Mouse (Mus musculus): ENCODE measurements around the gene Tekt3. TPM values are rescaled to one million over a fixed set of nuclear protein-coding genes. Genes with fewer than 3 reads are reported as not detected.

Gene Tekt3
- polyA plus RNA-seq, 1 experiment from 2014 or later = not detected

DNA sequence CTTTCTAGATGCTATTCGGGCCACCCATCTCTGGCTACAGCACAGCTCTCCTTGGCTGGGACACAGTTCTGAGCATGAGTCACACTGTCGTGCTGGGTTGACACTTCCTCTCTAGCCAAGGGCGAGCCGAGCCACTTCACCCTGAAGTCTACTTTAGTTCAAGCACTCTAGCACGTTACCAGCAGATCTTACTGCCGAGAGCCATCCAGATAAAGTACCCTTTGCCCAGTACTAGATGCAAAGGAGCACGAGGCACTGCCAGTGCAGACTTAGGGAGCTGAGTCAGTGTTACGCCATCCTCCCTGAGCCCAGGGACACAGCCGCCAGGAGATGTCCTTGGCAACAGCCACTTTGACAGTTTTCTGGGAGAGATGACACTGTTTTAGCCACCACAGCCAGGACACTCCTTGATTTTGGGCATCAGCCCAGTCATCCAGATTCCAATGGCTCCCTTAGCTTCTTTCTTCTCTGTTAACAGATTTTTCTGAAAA is 34.8 kb upstream of the Tekt3 start:
- Histone ChIP-seq H3K4me1 (replicated peaks; ENCODE audit: control insufficient read depth, insufficient read depth, low read length) (no peaks in the 10 kb centered on the region), H3K9me3 (ENCODE audit: control insufficient read depth, low read length) (no peaks in the 10 kb centered on the region), H3K27ac (ENCODE audit: low read depth, low read length) (no peak overlapping the region), H3K27me3 (ENCODE audit: control insufficient read depth, insufficient read depth, low read length) (no peaks in the 10 kb centered on the region), H3K4me2 (ENCODE audit: low read depth, low read length, severe bottlenecking) (no peak overlapping the region), H3K4me3 (ENCODE audit: low read depth, low read length) (no peak overlapping the region), H3K36me3 (ENCODE audit: control insufficient read depth, insufficient read depth, low read length) (no peaks in the 10 kb centered on the region), H3K9ac (ENCODE audit: low read length) (no peak overlapping the region)
- DNase-seq (ENCODE audit: low spot score) = no peak
- no peak for ATAC-seq (replicated peaks; ENCODE audit: low FRiP score)
- 87% methylated on average over 9 of the region's 9 CpGs for WGBS

DNA sequence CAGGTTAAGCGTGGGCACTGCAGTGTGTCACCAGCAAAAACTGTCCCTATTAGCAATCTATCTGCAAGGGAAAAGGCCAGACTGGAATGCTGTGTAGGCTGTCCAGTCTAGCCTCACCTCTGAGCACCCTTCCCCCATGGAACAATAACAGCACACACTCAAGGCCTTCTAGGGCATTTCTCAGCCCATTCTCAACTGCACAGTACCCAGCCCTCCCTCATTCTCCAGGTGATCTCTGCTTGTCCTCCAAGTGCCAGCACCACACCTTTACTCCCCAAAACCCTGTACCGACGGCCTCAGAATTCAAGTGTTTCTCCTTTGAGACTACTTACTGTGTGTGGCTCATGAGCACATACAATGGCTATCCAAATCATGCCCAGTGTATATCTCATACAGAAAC is 33.3 kb upstream of the Tekt3 start:
- DNase-seq (ENCODE audit: low spot score) = no peak
- Histone ChIP-seq H3K9me3 (ENCODE audit: control insufficient read depth, low read length) (no peaks in the 10 kb centered on the region), H3K4me1 (replicated peaks; ENCODE audit: control insufficient read depth, insufficient read depth, low read length) (no peaks in the 10 kb centered on the region), H3K9ac (ENCODE audit: low read length) (no peak overlapping the region), H3K4me2 (ENCODE audit: low read depth, low read length, severe bottlenecking) (no peak overlapping the region), H3K27me3 (ENCODE audit: control insufficient read depth, insufficient read depth, low read length) (no peaks in the 10 kb centered on the region), H3K4me3 (ENCODE audit: low read depth, low read length) (no peak overlapping the region), H3K27ac (ENCODE audit: low read depth, low read length) (no peak overlapping the region), H3K36me3 (ENCODE audit: control insufficient read depth, insufficient read depth, low read length) (no peaks in the 10 kb centered on the region)
- no peak for ATAC-seq (replicated peaks; ENCODE audit: low FRiP score)
- 90% methylated on average over 3 of the region's 3 CpGs for WGBS

DNA sequence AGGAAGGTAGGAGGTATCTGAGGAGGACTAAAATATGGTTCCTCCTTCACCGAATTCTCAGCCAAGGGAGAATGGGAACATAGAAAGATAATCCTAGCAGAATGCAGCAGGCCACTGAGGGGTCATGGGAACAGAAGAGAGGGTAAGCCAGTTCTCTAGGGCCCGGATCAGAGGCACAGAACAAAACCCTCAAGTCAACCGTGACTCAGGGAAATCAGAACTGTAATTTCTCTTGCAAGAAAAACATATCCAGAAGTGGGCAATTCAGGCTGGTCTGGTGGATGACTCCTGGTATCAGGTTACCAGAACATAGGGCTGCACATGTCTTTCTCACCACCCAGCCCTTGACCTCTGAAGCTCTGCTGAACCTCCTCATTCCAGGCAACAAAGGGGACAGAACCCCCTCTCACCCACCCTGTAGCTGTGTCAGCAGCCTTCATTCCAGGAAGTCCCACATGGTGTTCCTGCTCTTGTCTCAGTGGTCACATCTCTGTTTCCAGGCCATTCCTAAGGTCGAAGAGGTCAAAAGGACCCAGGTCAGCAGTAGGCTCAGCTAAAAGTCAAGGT is 32.2 kb upstream of the Tekt3 start:
- Histone ChIP-seq H3K27me3 (ENCODE audit: control insufficient read depth, insufficient read depth, low read length) (no peaks in the 10 kb centered on the region), H3K9me3 (ENCODE audit: control insufficient read depth, low read length) (no peaks in the 10 kb centered on the region), H3K36me3 (ENCODE audit: control insufficient read depth, insufficient read depth, low read length) (no peaks in the 10 kb centered on the region), H3K9ac (ENCODE audit: low read length) (no peak overlapping the region), H3K4me1 (replicated peaks; ENCODE audit: control insufficient read depth, insufficient read depth, low read length) (no peaks in the 10 kb centered on the region), H3K27ac (ENCODE audit: low read depth, low read length) (no peak overlapping the region), H3K4me3 (ENCODE audit: low read depth, low read length) (no peak overlapping the region), H3K4me2 (ENCODE audit: low read depth, low read length, severe bottlenecking) (no peak overlapping the region)
- DNase-seq (ENCODE audit: low spot score) (no peak), ATAC-seq (replicated peaks; ENCODE audit: low FRiP score) (no peak)
- 69% methylated on average over 4 of the region's 4 CpGs for WGBS

DNA sequence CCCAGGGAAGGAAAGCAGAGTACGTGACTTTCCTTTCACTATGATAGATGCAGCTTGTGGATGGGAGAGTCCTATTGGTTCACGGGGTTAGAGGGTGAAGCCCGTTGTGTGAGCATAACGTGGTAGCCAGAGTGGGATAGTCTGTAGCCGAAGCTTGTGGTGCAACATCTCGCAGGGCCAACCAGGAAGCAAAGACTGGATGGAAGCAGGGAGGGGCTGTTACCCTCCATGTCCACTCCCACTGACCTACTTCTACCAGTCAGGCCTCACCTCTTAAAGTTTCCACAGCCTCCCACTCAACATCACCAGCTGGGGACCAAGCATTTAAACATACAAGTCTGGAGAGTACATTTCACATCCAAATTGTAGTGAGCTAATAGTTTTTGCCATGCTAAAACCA is 31.7 kb upstream of the Tekt3 start:
- Histone ChIP-seq H3K4me1 (replicated peaks; ENCODE audit: control insufficient read depth, insufficient read depth, low read length) (no peaks in the 10 kb centered on the region), H3K27ac (ENCODE audit: low read depth, low read length) (no peak overlapping the region), H3K36me3 (ENCODE audit: control insufficient read depth, insufficient read depth, low read length) (no peaks in the 10 kb centered on the region), H3K4me3 (ENCODE audit: low read depth, low read length) (no peak overlapping the region), H3K9me3 (ENCODE audit: control insufficient read depth, low read length) (no peaks in the 10 kb centered on the region), H3K27me3 (ENCODE audit: control insufficient read depth, insufficient read depth, low read length) (no peaks in the 10 kb centered on the region), H3K9ac (ENCODE audit: low read length) (no peak overlapping the region), H3K4me2 (ENCODE audit: low read depth, low read length, severe bottlenecking) (no peak overlapping the region)
- ATAC-seq (replicated peaks; ENCODE audit: low FRiP score) (no peak), DNase-seq (ENCODE audit: low spot score) (no peak)
- 89% methylated on average over 6 of the region's 6 CpGs for WGBS

DNA sequence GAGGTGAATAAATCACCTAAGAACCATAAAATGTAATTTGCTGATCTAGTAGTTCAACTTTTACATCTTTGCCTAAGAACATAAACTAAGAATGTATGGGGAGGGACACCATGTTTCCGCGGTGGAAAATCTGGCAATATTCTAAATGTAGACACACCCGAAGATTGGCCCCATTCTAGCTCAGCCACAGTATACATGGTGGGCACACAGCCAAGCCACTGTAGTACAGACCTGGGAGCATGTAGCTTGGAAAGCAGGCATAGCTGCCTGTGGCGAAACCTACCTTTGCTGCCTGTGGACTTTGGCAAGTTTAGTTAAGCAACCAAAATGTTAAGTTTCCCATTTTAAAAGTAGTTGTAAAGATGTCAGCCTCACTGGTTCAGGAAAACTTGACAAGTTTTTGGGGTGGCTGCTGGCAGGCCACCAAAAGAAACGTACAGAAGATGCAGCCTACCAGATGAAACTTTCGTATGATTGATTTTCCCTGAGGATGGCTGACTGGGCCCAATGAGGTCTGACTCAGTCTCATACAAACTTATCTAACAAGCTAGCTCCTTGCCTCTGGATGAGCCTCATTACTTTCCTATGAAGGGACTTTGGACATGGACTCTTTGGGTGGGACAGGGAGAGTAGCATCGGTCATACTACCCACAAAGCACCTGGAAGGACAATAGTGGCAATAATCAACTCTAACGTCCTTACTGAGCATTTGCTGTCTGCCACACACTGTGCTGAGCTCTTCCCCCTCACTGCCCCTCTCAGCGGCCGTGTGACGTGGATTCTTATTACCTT is 25.8 kb upstream of the Tekt3 start:
- Histone ChIP-seq H3K4me2 (ENCODE audit: low read depth, low read length, severe bottlenecking) (no peak overlapping the region), H3K36me3 (ENCODE audit: control insufficient read depth, insufficient read depth, low read length) (no peaks in the 10 kb centered on the region), H3K9me3 (ENCODE audit: control insufficient read depth, low read length) (no peaks in the 10 kb centered on the region), H3K9ac (ENCODE audit: low read length) (no peak overlapping the region), H3K27me3 (ENCODE audit: control insufficient read depth, insufficient read depth, low read length) (no peaks in the 10 kb centered on the region), H3K27ac (ENCODE audit: low read depth, low read length) (no peak overlapping the region), H3K4me3 (ENCODE audit: low read depth, low read length) (no peak overlapping the region), H3K4me1 (replicated peaks; ENCODE audit: control insufficient read depth, insufficient read depth, low read length) (peaks cover 5% of the 10 kb centered on the region; the same call in 1 of the 2 replicates)
- DNase-seq (ENCODE audit: low spot score) (no peak), ATAC-seq (replicated peaks; ENCODE audit: low FRiP score) (no peak)
- 86% methylated on average over 11 of the region's 11 CpGs for WGBS

DNA sequence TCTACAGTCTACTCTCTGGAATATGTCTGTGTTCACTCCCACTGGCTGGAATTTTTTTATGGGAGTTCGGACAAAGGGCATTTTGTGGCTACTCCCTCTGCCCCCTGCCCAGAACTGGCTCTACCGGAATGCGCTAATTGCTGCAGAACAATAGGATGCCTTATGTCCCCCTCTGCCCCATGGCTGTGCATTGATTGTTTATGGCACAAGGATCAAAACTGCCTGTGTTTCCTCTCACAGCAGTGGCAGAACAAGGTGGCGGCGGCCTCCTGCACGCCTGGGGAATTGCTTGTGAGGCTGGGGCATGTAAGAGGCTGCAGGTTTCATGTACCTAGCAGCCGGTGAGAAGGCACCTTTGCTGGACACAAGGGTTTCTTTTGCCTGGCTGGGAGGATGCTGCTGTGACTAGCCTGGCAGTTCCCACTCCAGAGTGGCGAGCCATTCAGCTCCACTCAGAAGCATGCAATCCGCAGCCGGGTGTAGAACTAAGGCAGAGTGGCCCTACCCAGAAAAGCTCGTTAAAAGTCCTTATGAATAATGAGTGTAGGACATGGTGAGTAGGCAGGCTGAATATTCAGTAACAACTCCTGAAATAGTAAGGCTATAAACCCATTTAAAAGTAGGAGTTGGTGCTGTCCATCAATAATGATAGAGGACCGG is 21.3 kb upstream of the Tekt3 start:
- DNase-seq (ENCODE audit: low spot score) (no peak), ATAC-seq (replicated peaks; ENCODE audit: low FRiP score) (no peak)
- Histone ChIP-seq H3K4me1 (replicated peaks; ENCODE audit: control insufficient read depth, insufficient read depth, low read length) (peaks cover 5% of the 10 kb centered on the region; the same call in 1 of the 2 replicates), H3K27me3 (ENCODE audit: control insufficient read depth, insufficient read depth, low read length) (no peaks in the 10 kb centered on the region), H3K9me3 (ENCODE audit: control insufficient read depth, low read length) (no peaks in the 10 kb centered on the region), H3K9ac (ENCODE audit: low read length) (peak overlapping the region; percentile 23; the same call in 1 of the 2 replicates), H3K27ac (ENCODE audit: low read depth, low read length) (no peak overlapping the region), H3K4me2 (ENCODE audit: low read depth, low read length, severe bottlenecking) (no peak overlapping the region), H3K36me3 (ENCODE audit: control insufficient read depth, insufficient read depth, low read length) (no peaks in the 10 kb centered on the region), H3K4me3 (ENCODE audit: low read depth, low read length) (no peak overlapping the region)
- WGBS = 35% methylated on average over 12 of the region's 12 CpGs

DNA sequence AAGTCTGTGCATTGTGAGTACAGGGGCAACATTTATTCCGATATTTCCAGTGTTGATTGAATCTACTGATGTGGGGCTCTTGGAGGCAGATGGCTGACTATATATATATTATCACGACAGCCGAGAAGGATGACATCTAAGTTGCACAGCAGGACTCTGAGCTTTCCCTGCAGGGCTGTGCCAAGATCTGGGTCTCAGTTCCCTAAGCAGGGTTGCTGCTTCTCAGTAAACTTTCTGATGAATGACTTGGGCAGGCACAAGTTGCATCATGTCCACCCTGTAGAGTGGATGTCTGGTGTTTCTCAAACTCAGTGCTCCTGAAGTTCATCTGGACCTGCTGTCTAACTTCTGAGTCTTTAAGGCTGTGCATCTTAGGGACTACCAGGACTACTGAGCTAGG is 15.7 kb upstream of the Tekt3 start:
- no peak for DNase-seq (ENCODE audit: low spot score)
- H3K9ac ChIP-seq (ENCODE audit: low read length) = no peak overlapping the region
- H3K36me3 ChIP-seq (ENCODE audit: control insufficient read depth, insufficient read depth, low read length) = no peaks in the 10 kb centered on the region
- WGBS = 91% methylated on average over 3 of the region's 3 CpGs
- no peaks in the 10 kb centered on the region for H3K27me3 ChIP-seq (ENCODE audit: control insufficient read depth, insufficient read depth, low read length)
- H3K4me3 ChIP-seq (ENCODE audit: low read depth, low read length) = no peak overlapping the region
- no peaks in the 10 kb centered on the region for H3K9me3 ChIP-seq (ENCODE audit: control insufficient read depth, low read length)
- no peak for ATAC-seq (replicated peaks; ENCODE audit: low FRiP score)
- H3K4me2 ChIP-seq (ENCODE audit: low read depth, low read length, severe bottlenecking) = no peak overlapping the region
- H3K27ac ChIP-seq (ENCODE audit: low read depth, low read length) = no peak overlapping the region
- no peaks in the 10 kb centered on the region for H3K4me1 ChIP-seq (replicated peaks; ENCODE audit: control insufficient read depth, insufficient read depth, low read length)

DNA sequence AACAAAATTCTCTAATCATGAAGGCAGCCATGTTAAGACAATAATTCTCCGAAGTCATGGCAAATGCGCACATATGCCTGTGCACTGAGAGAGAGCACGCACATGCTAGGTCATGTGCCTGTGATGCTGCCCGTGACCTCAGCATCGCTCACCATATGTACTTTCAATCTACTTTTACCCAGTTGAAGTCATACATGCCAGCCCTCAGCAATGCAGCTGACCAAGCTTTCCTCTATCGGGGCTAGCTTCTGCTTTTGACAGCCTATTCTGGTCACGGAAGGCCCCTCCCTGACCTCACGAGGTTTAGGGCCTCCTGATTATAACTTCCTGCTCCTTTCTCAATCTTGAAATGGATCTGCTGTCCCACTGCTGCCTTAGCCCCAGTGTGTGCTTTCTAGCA is 15.1 kb upstream of the Tekt3 start:
- Histone ChIP-seq H3K36me3 (ENCODE audit: control insufficient read depth, insufficient read depth, low read length) (no peaks in the 10 kb centered on the region), H3K27ac (ENCODE audit: low read depth, low read length) (no peak overlapping the region), H3K4me3 (ENCODE audit: low read depth, low read length) (no peak overlapping the region), H3K9me3 (ENCODE audit: control insufficient read depth, low read length) (no peaks in the 10 kb centered on the region), H3K27me3 (ENCODE audit: control insufficient read depth, insufficient read depth, low read length) (no peaks in the 10 kb centered on the region), H3K9ac (ENCODE audit: low read length) (no peak overlapping the region), H3K4me1 (replicated peaks; ENCODE audit: control insufficient read depth, insufficient read depth, low read length) (no peaks in the 10 kb centered on the region), H3K4me2 (ENCODE audit: low read depth, low read length, severe bottlenecking) (no peak overlapping the region)
- DNase-seq (ENCODE audit: low spot score) (no peak), ATAC-seq (replicated peaks; ENCODE audit: low FRiP score) (no peak)
- 90% methylated on average over 8 of the region's 8 CpGs for WGBS

Measured in forebrain, embryonic 11.5 days (tissue).